Mouse (Mus musculus) myocyte (in vitro differentiated cells): Measurements from ENCODE around the gene Nanos3. TPM values are rescaled to one million over a fixed set of nuclear protein-coding genes. Genes with fewer than 3 reads are reported as not detected.

ENCODE experiments used
- H3K27me3 ChIP-seq: one replicate; pipeline ENCODE4 v1.6.1; 2011; ENCODE audit not compliant: control insufficient read depth, insufficient read depth, insufficient read length
- H3K36me3 ChIP-seq: one replicate; pipeline ENCODE4 v1.6.1; 2011; ENCODE audit not compliant: control insufficient read depth, insufficient read depth
- H3K4me2 ChIP-seq: one replicate; pipeline ENCODE4 v1.6.1; 2011; ENCODE audit warnings: low read depth, control low read depth
- H3K4me3 ChIP-seq: one replicate; pipeline ENCODE4 v1.5.1; 2011; ENCODE audit warnings: mild to moderate bottlenecking, control low read depth, moderate library complexity
- H3K79me2 ChIP-seq: one replicate; pipeline ENCODE4 v1.6.1; 2011; ENCODE audit not compliant: control insufficient read depth, insufficient read depth
- H3ac ChIP-seq: one replicate; pipeline ENCODE4 v1.6.1; 2011; ENCODE audit not compliant: control insufficient read depth, insufficient read length
- CEBPB ChIP-seq: IDR thresholded peaks from 2 replicates; pipeline ENCODE4 v1.6.1; 2011; ENCODE audit warnings: mild to moderate bottlenecking, moderate library complexity; ENCODE audit not compliant: poor library complexity, insufficient read depth, severe bottlenecking
- MYOD1 ChIP-seq, 3 experiments: IDR thresholded peaks; one replicate each; pipeline ENCODE4 v1.6.1; 2011; ENCODE audit warnings: control low read depth in 2 of 3, low read depth in 2 of 3, mild to moderate bottlenecking in 2 of 3, moderate library complexity in 1 of 3; ENCODE audit not compliant: insufficient read length in 2 of 3, control insufficient read depth in 1 of 3
- POLR2A ChIP-seq: IDR thresholded peaks from one replicate; pipeline ENCODE4 v1.6.1; 2011; ENCODE audit warnings: low read depth, mild to moderate bottlenecking, control low read depth, moderate library complexity; ENCODE audit not compliant: insufficient read length
- POLR2AphosphoS2 ChIP-seq: IDR thresholded peaks from one replicate; pipeline ENCODE4 v1.6.1; 2011; ENCODE audit warnings: low read depth, control low read depth; ENCODE audit not compliant: insufficient read length
- polyA plus RNA-seq: library from polyadenylated mRNA; unstranded; fragments of >200 nt; fragmentation: generic; extraction: Trizol; gene quantifications from one replicate; pipeline ENCODE4 v1.2.1, GENCODE M21; 2012; ENCODE audit warnings: missing spikeins

Gene Nanos3
- polyA plus RNA-seq, 1 experiment, result 1.2 TPM

DNA sequence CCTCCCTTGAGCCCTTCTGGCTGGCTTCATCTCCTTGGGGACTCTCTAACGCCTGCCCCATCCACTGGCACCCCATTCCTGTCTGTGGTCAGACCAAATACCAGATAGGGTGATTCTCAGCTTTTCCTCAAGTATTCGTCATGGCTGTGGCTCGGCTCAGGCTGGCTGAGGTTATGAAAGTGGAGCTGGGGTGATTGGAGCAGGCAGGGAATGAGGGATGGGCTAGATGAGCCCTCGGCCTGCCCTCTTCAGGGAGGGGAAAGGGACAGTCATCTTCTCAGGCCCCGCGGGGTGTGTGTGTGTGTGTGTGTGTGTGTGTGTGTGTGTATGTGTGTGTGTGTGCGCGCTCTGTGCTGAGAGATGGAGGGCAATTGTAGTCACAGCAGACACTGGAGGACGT is 59.4 kb downstream of the Nanos3 start, which contains the start of gene Podnl1:
Podnl1 (plus strand) TSS at position 334 of the 400 bp plus-strand sequence.
- Histone ChIP-seq H3K36me3 (no peaks in the 10 kb centered on the region), H3K4me2 (peak within 1 kb of the TSS; percentile 90), H3K4me3 (peak within 1 kb of the TSS; percentile 19), H3K27me3 (no peaks in the 10 kb centered on the region), H3K79me2 (no peaks in the 10 kb centered on the region), H3ac (no peak within 1 kb of the TSS)
- no peak for TF ChIP-seq CEBPB
- no peak for TF ChIP-seq POLR2AphosphoS2
- TF ChIP-seq MYOD1 (IDR thresholded peaks at IDR 0.05; ENCODE audit: control insufficient read depth in 1 of 3, insufficient read length in 2 of 3, low read depth in 2 of 3), result peak in 1 of 3 experiments; percentile 12
- peak; percentile 33 for TF ChIP-seq POLR2A

Other genes starting within 250 kb of the Nanos3 start
- 0.11 TPM for gene Gm10644, start 230.0 kb downstream of the Nanos3 start, polyA plus RNA-seq
- 36.8 TPM for gene Asf1b, start 229.7 kb downstream of the Nanos3 start, polyA plus RNA-seq
- gene Prkaca, start 212.2 kb downstream of the Nanos3 start, polyA plus RNA-seq, result 181 TPM
- 30.6 TPM for gene Samd1, start 187.5 kb downstream of the Nanos3 start, polyA plus RNA-seq
- gene 1700067K01Rik, start 183.7 kb downstream of the Nanos3 start, polyA plus RNA-seq, result 0.29 TPM
- 6.1 TPM for gene 2210011C24Rik, start 173.0 kb downstream of the Nanos3 start, polyA plus RNA-seq
- 4.9 TPM for gene Palm3, start 163.7 kb downstream of the Nanos3 start, polyA plus RNA-seq
- 0.07 TPM for gene Il27ra, start 142.6 kb downstream of the Nanos3 start, polyA plus RNA-seq
- not detected for gene Rln3, start 140.2 kb downstream of the Nanos3 start, polyA plus RNA-seq
- gene Gm10643, start 120.1 kb downstream of the Nanos3 start, polyA plus RNA-seq, result 0.35 TPM
- gene Rfx1, start 118.4 kb downstream of the Nanos3 start, polyA plus RNA-seq, result 9.9 TPM
- gene Dcaf15, start 80.4 kb downstream of the Nanos3 start, polyA plus RNA-seq, result 24.3 TPM
- 9.3 TPM for gene Podnl1, start 59.2 kb downstream of the Nanos3 start, polyA plus RNA-seq
- 25.3 TPM for gene Cc2d1a, start 37.3 kb downstream of the Nanos3 start, polyA plus RNA-seq
- gene 4930432K21Rik, start 37.2 kb downstream of the Nanos3 start, polyA plus RNA-seq, result 0.24 TPM
- 12.7 TPM for gene Zswim4, start 51.8 kb upstream of the Nanos3 start, polyA plus RNA-seq
- gene D8Ertd738e, start 64.5 kb upstream of the Nanos3 start, polyA plus RNA-seq, result 232 TPM
- gene Mri1, start 72.1 kb upstream of the Nanos3 start, polyA plus RNA-seq, result 22.8 TPM
- 28.9 TPM for gene Ccdc130, start 85.2 kb upstream of the Nanos3 start, polyA plus RNA-seq
- 1.8 TPM for gene Cacna1a, start 203.2 kb upstream of the Nanos3 start, polyA plus RNA-seq